Mouse (Mus musculus) kidney, adult 8-10 months (tissue): ENCODE data around the gene Olfr331.
A peak's percentile ranks its signal among the peaks of the same experiment; 100 is the strongest.
"Not testable (repeated sequence)": the region's sequence is repeated elsewhere in the genome, so short reads cannot be mapped to it uniquely, and the experiment has no call there.

Experiments
- DNase-seq, 2 experiments: peaks; one replicate each; pipeline ENCODE4 v3.0.0; 2022

Gene Olfr331

GRCm38 (mm10) chr11:58502472-58502871 lies at the start of gene Olfr331:
Gene Olfr331 (minus strand): TSS chr11:58502572.
- not testable (repeated sequence) for DNase-seq

- DNase-seq = no peak
Measured at GRCm38 (mm10) chr11:58546322-58546721, 44.0 kb upstream of the Olfr331 start, which contains the start of gene Olfr329-ps. Gene Olfr329-ps (minus strand): TSS chr11:58546422.

DNA sequence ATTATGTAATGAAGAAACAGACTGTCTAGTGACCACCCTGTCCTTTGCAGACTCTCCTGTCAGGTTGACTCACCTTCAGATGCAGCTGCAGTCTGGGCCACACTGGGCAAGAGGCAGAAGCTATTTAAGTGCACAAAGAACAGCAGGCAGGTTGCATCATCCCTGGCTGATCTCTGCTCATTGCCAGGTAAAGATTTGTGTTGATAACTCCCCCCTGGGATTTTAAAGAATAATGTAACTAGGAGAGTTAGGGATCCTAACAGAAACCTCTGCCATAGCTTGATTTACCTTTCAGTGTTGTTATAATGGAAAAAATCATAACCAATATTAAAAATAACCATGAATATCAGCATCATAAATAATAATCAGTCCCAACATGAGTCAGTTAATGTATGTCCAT lies 32.4 kb upstream of the Olfr331 start, which contains the start of gene Olfr330:
Gene Olfr330 (minus strand): TSS at position 101 of the 400 bp plus-strand sequence.
- not testable (repeated sequence) for DNase-seq

DNA sequence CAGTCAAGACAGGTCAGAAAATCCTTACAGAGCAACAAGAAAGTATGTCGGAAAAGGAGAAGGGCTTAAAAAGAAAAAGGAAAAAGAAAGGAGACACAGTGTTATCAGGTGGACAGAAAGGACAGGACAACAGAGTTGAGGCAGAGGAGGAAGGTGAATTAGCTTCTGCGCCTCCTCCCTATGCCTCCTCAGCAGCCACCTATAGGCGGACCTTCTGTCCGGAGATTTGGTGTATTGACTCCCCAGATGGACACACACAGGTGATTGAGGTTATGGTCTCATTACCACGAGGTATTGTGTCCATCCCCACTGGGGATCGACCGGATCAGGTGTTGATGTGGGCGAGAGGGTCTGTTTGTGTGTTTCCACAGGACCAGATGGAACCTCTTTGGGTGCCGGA lies 17.4 kb upstream of the Olfr331 start:
- peak; percentile 6 to 12 for DNase-seq

DNA sequence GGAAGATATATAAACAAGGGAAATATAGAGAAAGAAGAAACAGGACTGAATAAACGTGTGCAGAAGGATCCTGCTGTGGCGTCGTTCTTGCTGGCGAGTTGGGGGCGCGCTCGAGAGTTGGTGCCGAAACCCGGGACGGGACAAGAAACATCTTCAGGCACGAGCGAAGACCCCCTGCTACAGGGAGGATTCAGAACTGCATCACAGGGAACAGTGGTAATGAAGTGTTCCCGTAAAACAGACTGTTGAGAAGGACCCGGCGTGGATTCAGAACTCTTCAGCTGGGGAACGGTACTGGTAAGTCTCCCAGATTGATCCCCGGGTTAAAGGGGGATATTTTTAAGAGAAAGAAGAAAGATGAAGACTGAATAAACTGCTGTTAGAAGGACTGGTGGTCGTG lies 16.5 kb upstream of the Olfr331 start:
- DNase-seq = peak; percentile 36 to 46

- DNase-seq = not testable (repeated sequence)
Measured at GRCm38 (mm10) chr11:58509058-58509457, 6.7 kb upstream of the Olfr331 start.

DNA sequence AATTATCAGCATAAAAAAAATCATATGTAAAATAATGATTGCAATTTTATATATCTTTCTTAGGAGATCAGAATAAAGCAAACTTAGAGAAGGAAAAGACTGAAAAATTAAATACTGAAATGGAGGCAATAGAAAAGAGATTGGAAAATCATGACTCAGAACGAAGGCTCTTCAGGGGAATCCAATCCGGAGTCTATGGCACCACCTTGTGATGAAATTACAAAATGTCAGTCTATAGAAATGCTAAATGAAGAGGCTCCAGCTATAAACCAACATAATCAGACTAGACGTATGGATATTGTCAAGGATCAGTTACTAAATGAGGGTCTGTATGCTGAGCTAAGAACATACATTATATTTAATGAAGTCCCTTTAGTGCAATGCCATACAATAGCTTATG lies 3.1 kb downstream of the Olfr331 start:
- no peak for DNase-seq

DNA sequence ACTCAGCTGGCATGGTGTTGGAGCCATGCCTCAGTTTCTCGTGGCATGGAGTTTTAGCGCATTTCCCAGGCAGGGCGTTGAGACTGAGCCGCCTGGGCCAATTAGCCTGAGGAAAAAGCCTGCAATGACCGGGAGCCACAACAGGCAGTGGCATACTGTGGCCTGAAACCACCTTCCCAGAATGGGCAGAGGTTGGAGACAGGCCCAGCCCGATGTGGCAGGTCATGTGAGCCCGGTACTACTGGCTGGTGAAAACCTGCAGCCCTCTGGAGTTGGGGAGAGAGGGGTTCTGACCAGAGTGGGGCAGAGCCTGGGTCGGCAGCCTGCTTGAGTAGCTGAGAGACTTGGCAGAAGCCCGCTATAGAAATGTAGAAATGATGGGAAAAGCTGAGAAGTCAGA lies 3.6 kb downstream of the Olfr331 start:
- no peak for DNase-seq

DNA sequence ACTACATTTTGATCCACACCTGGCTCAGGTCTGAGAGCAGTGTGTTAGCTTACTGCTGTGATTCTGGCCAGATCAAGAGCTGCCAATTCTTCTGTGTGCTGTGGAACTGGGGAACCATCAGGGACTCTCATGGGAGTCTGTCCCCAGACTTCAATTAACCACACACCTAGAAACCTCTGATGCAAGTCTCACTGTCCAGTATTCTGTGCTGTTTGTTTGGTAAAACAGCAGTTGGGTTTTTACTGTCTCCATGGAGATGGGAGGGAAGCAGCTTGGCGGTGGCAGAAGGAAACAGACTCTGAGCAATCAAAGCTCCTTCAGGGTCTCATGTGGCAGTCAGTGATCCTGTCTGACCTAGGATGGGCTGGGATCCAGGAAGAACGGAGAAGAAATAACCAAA lies 9.9 kb downstream of the Olfr331 start, which contains the start of gene Olfr332:
Gene Olfr332 (minus strand): TSS at position 101 of the 400 bp plus-strand sequence.
- DNase-seq = no peak

GRCm38 (mm10) chr11:58462170-58462569 lies 40.2 kb downstream of the Olfr331 start, which contains the start of gene Olfr30:
Gene Olfr30 (minus strand): TSS chr11:58462270.
- DNase-seq = no peak

GRCm38 (mm10) chr11:58453592-58453991 lies 48.8 kb downstream of the Olfr331 start:
- no peak for DNase-seq

DNA sequence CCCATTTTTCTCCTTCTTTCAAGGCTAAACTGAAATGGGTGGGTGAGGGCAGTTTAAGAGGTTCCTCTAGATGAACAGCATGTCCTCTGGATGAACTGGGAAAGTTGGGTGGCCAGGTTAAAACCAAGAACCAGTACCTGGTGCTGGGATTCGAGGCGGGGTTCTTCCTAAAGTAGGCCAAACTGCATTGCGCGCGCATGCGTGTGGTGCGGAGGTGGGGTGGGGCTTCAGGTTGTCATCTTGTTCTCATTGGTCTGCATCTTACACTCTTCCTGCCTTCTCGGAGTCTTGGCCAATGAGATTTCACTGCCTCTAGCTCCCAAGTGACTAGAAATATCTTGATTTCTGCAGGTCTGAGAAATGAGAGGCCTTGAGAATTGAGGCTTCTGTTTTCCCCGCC lies 49.6 kb downstream of the Olfr331 start, which contains the start of gene Lypd9:
Gene Lypd9 (minus strand): TSS at position 165 of the 400 bp plus-strand sequence.
- no peak for DNase-seq
